Mouse (Mus musculus) ES-E14 (cell line): ENCODE results near the gene Vav1. TPM values are rescaled to one million over a fixed set of nuclear protein-coding genes. Genes with fewer than 3 reads are reported as not detected.

Experiments
- DNase-seq: peaks from one replicate; pipeline ENCODE4 v3.0.0-alpha.2; 2013; ENCODE audit warnings: low read depth, low spot score
- H3K27ac ChIP-seq: 2 replicates; pipeline ENCODE4 v1.5.1; 2012; ENCODE audit warnings: low read depth, mild to moderate bottlenecking, low read length, moderate library complexity, mixed read lengths; ENCODE audit not compliant: poor library complexity, insufficient read depth, severe bottlenecking
- H3K36me3 ChIP-seq: 2 replicates; pipeline ENCODE4 v1.6.1; 2012; ENCODE audit warnings: mild to moderate bottlenecking, low read length, moderate library complexity, mixed read lengths; ENCODE audit not compliant: control insufficient read depth, poor library complexity, insufficient read depth, severe bottlenecking
- H3K4me1 ChIP-seq, 2 experiments: fragments of 150-350 bp in 1 of 2; sonication (generic) in 1 of 2; 2 replicates each; pipeline ENCODE4 v1.6.1; 2012; ENCODE audit warnings: low read length in 2 of 2, mild to moderate bottlenecking in 1 of 2, mixed read lengths in 1 of 2; ENCODE audit not compliant: control insufficient read depth in 2 of 2, insufficient read depth in 2 of 2, poor library complexity in 1 of 2
- H3K4me3 ChIP-seq, 2 experiments: fragments of 150-350 bp in 1 of 2; sonication (generic) in 1 of 2; 2 replicates each; pipeline ENCODE4 v1.5.1; 2012; ENCODE audit warnings: low read length in 2 of 2, low read depth in 1 of 2, mild to moderate bottlenecking in 1 of 2, mixed read lengths in 1 of 2; ENCODE audit not compliant: insufficient read depth in 1 of 2, poor library complexity in 1 of 2, severe bottlenecking in 1 of 2
- H3K9ac ChIP-seq: 2 replicates; pipeline ENCODE4 v1.6.1; 2012; ENCODE audit warnings: low read depth, mild to moderate bottlenecking, low read length, mixed read lengths; ENCODE audit not compliant: poor library complexity, insufficient read depth, severe bottlenecking
- H3K9me3 ChIP-seq: fragments of 150-350 bp; sonication (generic); 2 replicates; pipeline ENCODE4 v1.6.1; 2012; ENCODE audit warnings: low read depth, mild to moderate bottlenecking, low read length; ENCODE audit not compliant: control insufficient read depth, insufficient read depth
- CHD2 ChIP-seq: IDR thresholded peaks from 2 replicates; pipeline ENCODE4 v1.6.1; 2014; ENCODE audit warnings: mild to moderate bottlenecking, low read depth, low read length, inconsistent platforms
- HCFC1 ChIP-seq: IDR thresholded peaks from 2 replicates; pipeline ENCODE4 v1.6.1; 2012; ENCODE audit warnings: low read length, inconsistent platforms, borderline replicate concordance; ENCODE audit not compliant: insufficient read depth
- MAFK ChIP-seq: IDR thresholded peaks from 2 replicates; pipeline ENCODE4 v1.6.1; 2014; ENCODE audit warnings: mild to moderate bottlenecking, low read depth, low read length, inconsistent platforms; ENCODE audit not compliant: insufficient read depth
- ZC3H11A ChIP-seq: IDR thresholded peaks from 2 replicates; pipeline ENCODE4 v1.6.1; 2012; ENCODE audit warnings: low read depth, mild to moderate bottlenecking, inconsistent platforms, low read length, borderline replicate concordance
- ZNF384 ChIP-seq: IDR thresholded peaks from 2 replicates; pipeline ENCODE4 v1.6.1; 2012; ENCODE audit warnings: low read depth, low read length, inconsistent platforms
- in situ Hi-C, 2 experiments: fragments of 600-800 bp; cut with MboI; formaldehyde crosslinking; loops; one replicate each; pipeline ENCODE4 v1.15.1; 2025; ENCODE audit warnings: low sequenced_read_pairs in 2 of 2, inconsistent platforms in 1 of 2; ENCODE audit not compliant: unreplicated experiment in 2 of 2
- total RNA-seq: library from RNA; depleted of rRNA; stranded (reverse); fragments of 300-350 nt; gene quantifications from 2 replicates; pipeline ENCODE4 v1.2.3, GENCODE M21; 2012; rRNA removed

The Vav1 gene
- total RNA-seq, 1 experiment = 1.3 TPM

DNA sequence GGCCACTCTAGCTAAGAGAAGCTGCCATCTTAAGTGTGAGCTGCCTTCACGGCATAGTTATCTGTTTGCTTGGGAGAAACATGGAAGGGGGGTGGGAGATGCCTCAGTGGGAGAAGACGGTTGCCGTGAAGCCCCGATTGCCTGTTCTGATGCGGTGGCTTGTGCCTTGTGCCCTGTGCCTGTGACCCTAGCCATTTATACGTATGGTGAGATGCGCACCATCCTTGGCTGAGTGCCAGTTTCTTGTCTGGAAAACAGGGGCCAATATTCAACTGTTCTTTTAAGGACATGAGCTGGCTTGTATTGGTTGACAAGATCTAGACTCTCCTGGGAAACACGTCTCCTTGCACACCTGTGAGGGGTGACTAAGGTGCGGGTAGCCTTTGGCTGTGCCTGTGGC, 72.2 kb downstream of the Vav1 start:
- Histone ChIP-seq H3K9me3 (no peaks in the 10 kb centered on the region), H3K36me3 (no peaks in the 10 kb centered on the region), H3K4me1 (no peaks in the 10 kb centered on the region), H3K27ac (no peak overlapping the region), H3K9ac (no peak overlapping the region), H3K4me3 (no peak overlapping the region)
- TF ChIP-seq HCFC1 (no peak), ZNF384 (no peak), CHD2 (no peak), MAFK (no peak), ZC3H11A (no peak)
- DNase-seq = no peak
- in situ Hi-C loops = no loop called here

DNA sequence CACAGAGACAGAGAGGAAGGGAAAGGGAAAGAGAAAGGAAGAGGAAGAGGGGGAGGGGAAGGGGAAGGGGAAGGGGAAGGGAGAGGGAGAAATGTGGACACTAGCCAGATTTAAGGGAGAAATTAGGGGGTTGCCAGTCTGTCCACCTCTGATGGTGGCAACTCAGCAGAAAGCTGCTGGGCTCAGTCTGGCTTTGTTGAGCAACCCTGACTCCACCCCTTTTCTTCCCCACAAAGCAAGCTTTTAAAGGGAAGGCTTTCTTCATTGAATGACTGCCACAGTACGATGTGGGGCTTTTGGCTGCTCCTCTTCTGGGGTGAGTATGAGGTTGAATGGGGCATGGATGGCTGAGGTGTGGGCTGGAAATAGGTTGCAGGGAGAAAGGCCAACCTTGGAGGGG, 79.5 kb downstream of the Vav1 start, which contains the start of gene Adgre1:
Gene Adgre1 (plus strand): TSS at position 251 of the 400 bp plus-strand sequence.
- H3K9me3 ChIP-seq = no peaks in the 10 kb centered on the region
- in situ Hi-C loops = no loop called here
- no peak for DNase-seq
- no peak within 1 kb of the TSS for H3K9ac ChIP-seq
- no peaks in the 10 kb centered on the region for H3K36me3 ChIP-seq
- H3K4me1 ChIP-seq = no peaks in the 10 kb centered on the region
- H3K4me3 ChIP-seq = no peak within 1 kb of the TSS
- H3K27ac ChIP-seq = no peak within 1 kb of the TSS
- TF ChIP-seq MAFK = no peak
- no peak for TF ChIP-seq HCFC1
- TF ChIP-seq ZC3H11A = no peak
- TF ChIP-seq CHD2 = no peak
- TF ChIP-seq ZNF384 = no peak

DNA sequence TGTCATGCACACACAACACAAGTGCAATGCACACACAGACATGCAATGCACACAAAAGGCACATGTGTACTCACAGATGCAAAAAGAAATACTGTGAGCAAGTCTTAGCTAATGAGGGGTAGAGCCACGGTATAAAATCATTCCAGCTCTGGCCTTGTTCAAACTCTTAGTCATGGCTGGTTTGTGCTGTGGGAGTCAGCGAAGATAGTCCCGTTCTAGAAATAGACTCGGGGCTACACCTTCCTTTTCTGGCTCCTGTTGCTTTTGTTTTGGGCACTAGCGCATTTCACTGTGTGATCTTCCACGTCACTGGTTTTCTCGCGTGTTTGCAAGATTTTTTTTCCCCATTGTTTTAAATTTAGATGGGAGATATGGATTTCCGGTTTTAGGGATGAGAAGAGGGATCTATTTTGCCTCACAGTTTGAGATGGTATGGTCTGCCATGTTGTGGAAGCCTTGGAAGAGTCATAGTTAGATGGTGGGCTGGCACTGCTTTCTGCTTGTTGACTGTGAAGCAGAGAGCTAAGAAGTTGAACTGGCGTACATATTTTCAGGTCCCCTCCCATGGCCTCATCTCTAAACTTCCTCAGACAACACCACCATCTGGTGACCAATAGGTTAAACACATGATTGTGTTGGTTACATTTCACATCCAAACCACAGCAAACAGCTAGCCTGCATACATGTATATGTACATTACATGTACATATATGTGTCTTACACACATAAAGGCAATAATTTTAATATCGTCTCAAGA, 80.8 kb downstream of the Vav1 start:
- H3K36me3 ChIP-seq = no peaks in the 10 kb centered on the region
- no peak overlapping the region for H3K4me3 ChIP-seq
- TF ChIP-seq ZNF384 = no peak
- TF ChIP-seq HCFC1 = no peak
- TF ChIP-seq CHD2 = no peak
- no peak for TF ChIP-seq ZC3H11A
- TF ChIP-seq MAFK = no peak
- in situ Hi-C loops = no loop called here
- H3K4me1 ChIP-seq = no peaks in the 10 kb centered on the region
- H3K9ac ChIP-seq = no peak overlapping the region
- no peak overlapping the region for H3K27ac ChIP-seq
- no peak for DNase-seq
- H3K9me3 ChIP-seq = no peaks in the 10 kb centered on the region

Other genes starting within 250 kb of the Vav1 start
- gene Khsrp, start 247.6 kb upstream of the Vav1 start, total RNA-seq = 81.7 and 82.3 TPM in 2 replicates
- 0.37 and 0.40 TPM in 2 replicates for gene Slc25a41, start 237.4 kb upstream of the Vav1 start, total RNA-seq
- 6.2 and 15.4 TPM in 2 replicates for gene Crb3, start 220.0 kb upstream of the Vav1 start, total RNA-seq
- 5.2 and 5.9 TPM in 2 replicates for gene Slc25a23, start 219.2 kb upstream of the Vav1 start, total RNA-seq
- gene Dennd1c, start 200.6 kb upstream of the Vav1 start, total RNA-seq = 0.45 and 0.53 TPM in 2 replicates
- gene Tubb4a, start 191.3 kb upstream of the Vav1 start, total RNA-seq = 0.32 and 0.89 TPM in 2 replicates
- 8.9 and 10.6 TPM in 2 replicates for gene Tnfsf9, start 173.8 kb upstream of the Vav1 start, total RNA-seq
- gene Cd70, start 129.3 kb upstream of the Vav1 start, total RNA-seq = 1.2 TPM in 1 of 2 replicates, not detected in the other
- gene Tnfsf14, start 84.9 kb upstream of the Vav1 start, total RNA-seq = 0.13 TPM in 1 of 2 replicates, not detected in the other
- 0.22 and 0.37 TPM in 2 replicates for gene C3, start 51.0 kb upstream of the Vav1 start, total RNA-seq
- gene Gpr108, start 30.7 kb upstream of the Vav1 start, total RNA-seq = 25.0 and 32.8 TPM in 2 replicates
- gene Trip10, start 29.6 kb upstream of the Vav1 start, total RNA-seq = 40.6 and 45.5 TPM in 2 replicates
- 0.22 TPM in 1 of 2 replicates, not detected in the other for gene Adgre1, start 79.6 kb downstream of the Vav1 start, total RNA-seq